Mouse (Mus musculus): Measurements from ENCODE around the gene Lst1. TPM values are rescaled to one million over a fixed set of nuclear protein-coding genes. Genes with fewer than 3 reads are reported as not detected.
A peak's percentile ranks its signal among the peaks of the same experiment; 100 is the strongest.

The Lst1 gene
- polyA plus RNA-seq, 1 experiment from 2014 or later: 4.7 TPM

GRCm38 (mm10) chr17:35141971-35142370, 46.3 kb downstream of the Lst1 start:
- peaks cover 6% of the 10 kb centered on the region for H3K4me1 ChIP-seq
- no peak for DNase-seq (ENCODE audit: extremely low spot score, low spot score)
- WGBS: 92% methylated on average over 6 of the region's 6 CpGs
- H3K27me3 ChIP-seq (ENCODE audit: poor library complexity, severe bottlenecking): no peaks in the 10 kb centered on the region
- H3K9me3 ChIP-seq: peaks cover 4% of the 10 kb centered on the region; the same call in 1 of the 2 replicates
- H3K27ac ChIP-seq: no peak overlapping the region
- peaks cover 98% of the 10 kb centered on the region for H3K36me3 ChIP-seq (replicated peaks)
- 0 out of 2 replicates have a peak overlapping the region, but pooled peaks have one; percentile 7 for H3K4me3 ChIP-seq

- Histone ChIP-seq H3K9me3 (peaks cover 4% of the 10 kb centered on the region; the same call in 1 of the 2 replicates), H3K4me1 (peaks cover 17% of the 10 kb centered on the region), H3K27ac (no peak overlapping the region), H3K4me3 (peak overlapping the region; percentile 0; the same call in 1 of the 2 replicates), H3K27me3 (ENCODE audit: poor library complexity, severe bottlenecking) (no peaks in the 10 kb centered on the region), H3K36me3 (replicated peaks) (peaks cover 83% of the 10 kb centered on the region)
- WGBS: 86% methylated on average over 16 of the region's 16 CpGs
- DNase-seq (ENCODE audit: extremely low spot score, low spot score): no peak
Measured at GRCm38 (mm10) chr17:35140490-35140996, 47.7 kb downstream of the Lst1 start.

GRCm38 (mm10) chr17:35139269-35139668, 49.0 kb downstream of the Lst1 start:
- Histone ChIP-seq H3K4me3 (no peak overlapping the region), H3K4me1 (peaks cover 17% of the 10 kb centered on the region), H3K27ac (no peak overlapping the region), H3K9me3 (peaks cover 4% of the 10 kb centered on the region; the same call in 1 of the 2 replicates), H3K36me3 (replicated peaks) (peaks cover 71% of the 10 kb centered on the region), H3K27me3 (ENCODE audit: poor library complexity, severe bottlenecking) (no peaks in the 10 kb centered on the region)
- WGBS: 93% methylated on average over 3 of the region's 3 CpGs
- DNase-seq (ENCODE audit: extremely low spot score, low spot score): no peak

- no peak for DNase-seq (ENCODE audit: extremely low spot score, low spot score)
- H3K4me1 ChIP-seq: peaks cover 17% of the 10 kb centered on the region
- H3K27me3 ChIP-seq (ENCODE audit: poor library complexity, severe bottlenecking): no peaks in the 10 kb centered on the region
- peak overlapping the region; percentile 76 for H3K4me3 ChIP-seq
- peak overlapping the region; percentile 98 for H3K27ac ChIP-seq
- no peaks in the 10 kb centered on the region for H3K9me3 ChIP-seq
- under 1% methylated on average over 43 of the region's 43 CpGs for WGBS
- H3K36me3 ChIP-seq (replicated peaks): peaks cover 38% of the 10 kb centered on the region
Measured at GRCm38 (mm10) chr17:35135591-35136320, 52.5 kb downstream of the Lst1 start.

Small RNAs within 50 kb of the gene (microRNA-seq; reads per million reads assigned to microRNA genes)
- gene Mir6973a (not detected), gene Mir6974 (not detected)

Other genes with a start within 250 kb of the Lst1 start
- 0.07 TPM in 1 of 2 replicates, not detected in the other for gene Hspa1b, start 229.2 kb downstream of the Lst1 start, polyA plus RNA-seq (2016; fragmentation: Nextera tagmentation; extraction: Ambion mirVana)
- not detected in 2 replicates for gene Gm20481, start 218.5 kb downstream of the Lst1 start, polyA plus RNA-seq (2016; fragmentation: Nextera tagmentation; extraction: Ambion mirVana)
- gene Hspa1a, start 216.3 kb downstream of the Lst1 start, polyA plus RNA-seq (2016; fragmentation: Nextera tagmentation; extraction: Ambion mirVana): 0.94 and 2.1 TPM in 2 replicates
- gene Hspa1l, start 215.7 kb downstream of the Lst1 start, polyA plus RNA-seq (2016; fragmentation: Nextera tagmentation; extraction: Ambion mirVana): 1.1 TPM in 2 replicates
- gene Lsm2, start 206.6 kb downstream of the Lst1 start, polyA plus RNA-seq (2016; fragmentation: Nextera tagmentation; extraction: Ambion mirVana): 363 and 375 TPM in 2 replicates
- gene Vars, start 187.5 kb downstream of the Lst1 start, polyA plus RNA-seq (2016; fragmentation: Nextera tagmentation; extraction: Ambion mirVana): 229 and 234 TPM in 2 replicates
- 0.19 and 0.22 TPM in 2 replicates for gene Vwa7, start 171.9 kb downstream of the Lst1 start, polyA plus RNA-seq (2016; fragmentation: Nextera tagmentation; extraction: Ambion mirVana)
- gene Sapcd1, start 160.4 kb downstream of the Lst1 start, polyA plus RNA-seq (2016; fragmentation: Nextera tagmentation; extraction: Ambion mirVana): 3.0 and 4.1 TPM in 2 replicates
- 4.3 and 5.1 TPM in 2 replicates for gene Msh5, start 141.7 kb downstream of the Lst1 start, polyA plus RNA-seq (2016; fragmentation: Nextera tagmentation; extraction: Ambion mirVana)
- gene Clic1, start 138.5 kb downstream of the Lst1 start, polyA plus RNA-seq (2016; fragmentation: Nextera tagmentation; extraction: Ambion mirVana): 174 and 179 TPM in 2 replicates
- 414 and 441 TPM in 2 replicates for gene Ddah2, start 129.4 kb downstream of the Lst1 start, polyA plus RNA-seq (2016; fragmentation: Nextera tagmentation; extraction: Ambion mirVana)
- 0.25 TPM in 1 of 2 replicates, not detected in the other for gene Ly6g6c, start 123.1 kb downstream of the Lst1 start, polyA plus RNA-seq (2016; fragmentation: Nextera tagmentation; extraction: Ambion mirVana)
- gene Mpig6b, start 122.3 kb downstream of the Lst1 start, polyA plus RNA-seq (2016; fragmentation: Nextera tagmentation; extraction: Ambion mirVana): 0.59 and 0.72 TPM in 2 replicates
- gene Ly6g6e, start 111.5 kb downstream of the Lst1 start, polyA plus RNA-seq (2016; fragmentation: Nextera tagmentation; extraction: Ambion mirVana): 1.00 TPM in 1 of 2 replicates, not detected in the other
- 1.8 and 2.0 TPM in 2 replicates for gene Ly6g6d, start 110.4 kb downstream of the Lst1 start, polyA plus RNA-seq (2016; fragmentation: Nextera tagmentation; extraction: Ambion mirVana)
- gene Ly6g6f, start 102.8 kb downstream of the Lst1 start, polyA plus RNA-seq (2016; fragmentation: Nextera tagmentation; extraction: Ambion mirVana): 0.46 and 0.69 TPM in 2 replicates
- gene Abhd16a, start 99.2 kb downstream of the Lst1 start, polyA plus RNA-seq (2016; fragmentation: Nextera tagmentation; extraction: Ambion mirVana): 51.8 and 52.7 TPM in 2 replicates
- gene Ly6g5c, start 80.2 kb downstream of the Lst1 start, polyA plus RNA-seq (2016; fragmentation: Nextera tagmentation; extraction: Ambion mirVana): not detected in 2 replicates
- gene Ly6g5b, start 73.0 kb downstream of the Lst1 start, polyA plus RNA-seq (2016; fragmentation: Nextera tagmentation; extraction: Ambion mirVana): 1.2 and 1.4 TPM in 2 replicates
- gene Gpank1, start 67.0 kb downstream of the Lst1 start, polyA plus RNA-seq (2016; fragmentation: Nextera tagmentation; extraction: Ambion mirVana): 33.9 and 42.2 TPM in 2 replicates
- gene Csnk2b, start 66.4 kb downstream of the Lst1 start, polyA plus RNA-seq (2016; fragmentation: Nextera tagmentation; extraction: Ambion mirVana): 290 and 303 TPM in 2 replicates
- gene D17H6S53E, start 62.1 kb downstream of the Lst1 start, polyA plus RNA-seq (2016; fragmentation: Nextera tagmentation; extraction: Ambion mirVana): 7.8 and 10.6 TPM in 2 replicates
- 0.74 and 0.97 TPM in 2 replicates for gene Apom, start 56.4 kb downstream of the Lst1 start, polyA plus RNA-seq (2016; fragmentation: Nextera tagmentation; extraction: Ambion mirVana)
- gene Bag6, start 53.3 kb downstream of the Lst1 start, polyA plus RNA-seq (2016; fragmentation: Nextera tagmentation; extraction: Ambion mirVana): 65.9 and 69.0 TPM in 2 replicates
- 195 and 200 TPM in 2 replicates for gene Prrc2a, start 23.5 kb downstream of the Lst1 start, polyA plus RNA-seq (2016; fragmentation: Nextera tagmentation; extraction: Ambion mirVana)
- gene Aif1, start 12.4 kb downstream of the Lst1 start, polyA plus RNA-seq (2016; fragmentation: Nextera tagmentation; extraction: Ambion mirVana): 3.3 and 3.9 TPM in 2 replicates
- 0.16 and 0.32 TPM in 2 replicates for gene Ltb, start 6.0 kb upstream of the Lst1 start, polyA plus RNA-seq (2016; fragmentation: Nextera tagmentation; extraction: Ambion mirVana)
- 0.10 TPM in 1 of 2 replicates, not detected in the other for gene Tnf, start 13.6 kb upstream of the Lst1 start, polyA plus RNA-seq (2016; fragmentation: Nextera tagmentation; extraction: Ambion mirVana)
- gene Lta, start 16.9 kb upstream of the Lst1 start, polyA plus RNA-seq (2016; fragmentation: Nextera tagmentation; extraction: Ambion mirVana): not detected in 2 replicates
- 0.53 TPM in 1 of 2 replicates, not detected in the other for gene Gm16181, start 32.4 kb upstream of the Lst1 start, polyA plus RNA-seq (2016; fragmentation: Nextera tagmentation; extraction: Ambion mirVana)
- 7.0 and 7.7 TPM in 2 replicates for gene Atp6v1g2, start 45.2 kb upstream of the Lst1 start, polyA plus RNA-seq (2016; fragmentation: Nextera tagmentation; extraction: Ambion mirVana)
- gene Nfkbil1, start 47.4 kb upstream of the Lst1 start, polyA plus RNA-seq (2016; fragmentation: Nextera tagmentation; extraction: Ambion mirVana): 10.0 and 11.5 TPM in 2 replicates
- 757 and 759 TPM in 2 replicates for gene Ddx39b, start 53.3 kb upstream of the Lst1 start, polyA plus RNA-seq (2016; fragmentation: Nextera tagmentation; extraction: Ambion mirVana)
- 57.8 and 58.6 TPM in 2 replicates for gene H2-D1, start 74.3 kb upstream of the Lst1 start, polyA plus RNA-seq (2016; fragmentation: Nextera tagmentation; extraction: Ambion mirVana)
- gene H2-Q1, start 132.0 kb upstream of the Lst1 start, polyA plus RNA-seq (2016; fragmentation: Nextera tagmentation; extraction: Ambion mirVana): not detected in 2 replicates
- gene H2-Q2, start 153.8 kb upstream of the Lst1 start, polyA plus RNA-seq (2016; fragmentation: Nextera tagmentation; extraction: Ambion mirVana): 0.26 and 0.35 TPM in 2 replicates
- gene H2-Q4, start 191.2 kb upstream of the Lst1 start, polyA plus RNA-seq (2016; fragmentation: Nextera tagmentation; extraction: Ambion mirVana): 3.0 and 3.1 TPM in 2 replicates
- gene H2-Q6, start 236.4 kb upstream of the Lst1 start, polyA plus RNA-seq (2016; fragmentation: Nextera tagmentation; extraction: Ambion mirVana): 2.1 and 2.5 TPM in 2 replicates